In the genomic region with DNA sequence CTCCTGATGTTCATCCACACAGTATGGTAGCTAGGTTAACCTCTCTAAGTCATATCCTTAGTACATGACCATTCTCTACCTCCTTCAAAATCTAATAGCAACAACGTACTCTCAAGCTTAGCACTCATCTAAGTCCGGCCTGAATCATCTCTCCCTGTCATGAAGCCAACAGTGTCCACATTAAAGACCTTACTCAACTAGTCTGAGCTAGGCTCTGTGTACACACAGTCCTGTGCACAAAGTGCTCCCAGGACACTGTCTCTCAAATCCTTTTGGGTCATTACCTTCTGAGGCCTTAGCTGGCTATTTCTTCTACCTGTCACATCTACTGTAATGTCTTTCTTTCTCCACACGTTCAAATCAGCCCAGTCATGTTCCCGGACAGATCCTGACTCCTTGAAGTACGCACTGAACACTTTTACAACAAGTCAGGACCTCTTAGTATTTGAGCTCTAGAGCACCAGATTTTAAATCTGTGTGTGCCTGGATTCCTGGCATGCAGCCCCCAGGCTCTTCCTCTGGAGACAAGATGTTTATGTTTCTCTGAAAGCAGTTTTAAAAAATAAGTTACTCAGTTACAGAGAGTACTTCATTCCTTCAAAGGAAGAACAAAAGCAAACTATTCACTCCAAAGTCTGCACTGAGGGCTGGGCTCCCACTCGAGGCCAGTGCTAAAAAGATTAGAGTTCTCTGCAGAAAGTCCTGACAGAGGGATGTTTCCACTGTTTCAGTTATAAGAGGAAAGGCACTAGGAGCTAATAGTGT, we compare ENCODE assay signal across 19 mouse cellular contexts. TPM values are rescaled to one million over a fixed set of nuclear protein-coding genes. Genes with fewer than 3 reads are reported as not detected.
A peak's percentile ranks its signal among the peaks of the same experiment; 100 is the strongest.
DNase-seq lines count a peak whose midpoint lies in the region; ATAC-seq lines count a peak whose summit lies in the region.
"Had no signal": no experiment of that assay in that cellular context is flagged by ENCODE, and none has a peak within 500 bp of the region (broad histone marks: within the 10 kb centered on the region; RNA-seq: fewer than 3 reads in every experiment).

No protein-coding gene starts in this region.

- no peaks in the 10 kb centered on the region for H3K36me3 ChIP-seq in liver, embryonic 13.5 days
- H3K36me3 ChIP-seq in embryonic facial prominence, embryonic 15.5 days, result no peaks in the 10 kb centered on the region
- no peaks in the 10 kb centered on the region for H3K36me3 ChIP-seq in kidney, embryonic 15.5 days
- H3K36me3 ChIP-seq in stomach, embryonic 16.5 days (ENCODE audit: control insufficient read depth, insufficient read depth, low read length), result no peaks in the 10 kb centered on the region
- H3K36me3 ChIP-seq: forebrain, embryonic 12.5 days; limb, embryonic 10.5 days had no signal

- no peak overlapping the region for H3K9ac ChIP-seq in liver, embryonic 13.5 days
- no peak overlapping the region for H3K9ac ChIP-seq in embryonic facial prominence, embryonic 15.5 days
- H3K9ac ChIP-seq in kidney, embryonic 15.5 days, result no peak overlapping the region
- H3K9ac ChIP-seq in stomach, embryonic 16.5 days (ENCODE audit: low read length), result no peak overlapping the region
- H3K9ac ChIP-seq: forebrain, embryonic 12.5 days had no signal

- no peaks in the 10 kb centered on the region for H3K27me3 ChIP-seq in liver, embryonic 13.5 days
- no peaks in the 10 kb centered on the region for H3K27me3 ChIP-seq in embryonic facial prominence, embryonic 15.5 days
- no peaks in the 10 kb centered on the region for H3K27me3 ChIP-seq in kidney, embryonic 15.5 days
- H3K27me3 ChIP-seq in stomach, embryonic 16.5 days (ENCODE audit: control insufficient read depth, insufficient read depth, low read length), result no peaks in the 10 kb centered on the region
- H3K27me3 ChIP-seq: forebrain, embryonic 12.5 days had no signal

- WGBS in liver, embryonic 13.5 days (ENCODE audit: insufficient replicate concordance), result 57% methylated on average over 6 of the region's 6 CpGs
- 50% methylated on average over 6 of the region's 6 CpGs for WGBS in embryonic facial prominence, embryonic 15.5 days
- 61% methylated on average over 6 of the region's 6 CpGs for WGBS in kidney, embryonic 15.5 days
- 42% methylated on average over 6 of the region's 6 CpGs for WGBS in stomach, embryonic 16.5 days

- H3K27ac ChIP-seq in liver, embryonic 13.5 days, result peak overlapping the region; percentile 47; the same call in 1 of the 2 replicates
- H3K27ac ChIP-seq in embryonic facial prominence, embryonic 15.5 days (replicated peaks), result 0 out of 2 replicates have a peak overlapping the region, but pooled peaks have one; percentile 4
- 0 out of 2 replicates have a peak overlapping the region, but pooled peaks have one; percentile 7 for H3K27ac ChIP-seq in kidney, embryonic 15.5 days
- peak overlapping the region; percentile 34 for H3K27ac ChIP-seq in stomach, embryonic 16.5 days (ENCODE audit: low read length)
- H3K27ac ChIP-seq: forebrain, embryonic 12.5 days; limb, embryonic 10.5 days had no signal

- peaks cover 12% of the 10 kb centered on the region; the same call in 1 of the 2 replicates for H3K4me1 ChIP-seq in liver, embryonic 13.5 days (replicated peaks)
- H3K4me1 ChIP-seq in embryonic facial prominence, embryonic 15.5 days, result peaks cover 7% of the 10 kb centered on the region; the same call in 1 of the 2 replicates
- 0 out of 2 replicates have a peak, but pooled peaks cover 10% of the 10 kb centered on the region for H3K4me1 ChIP-seq in kidney, embryonic 15.5 days
- H3K4me1 ChIP-seq in stomach, embryonic 16.5 days (ENCODE audit: control insufficient read depth, insufficient read depth, low read length), result no peaks in the 10 kb centered on the region
- H3K4me1 ChIP-seq: limb, embryonic 10.5 days had no signal

- DNase-seq in liver, embryonic 13.5 days, result no peak
- no peak for DNase-seq in liver
- no peak for DNase-seq in ovary, postnatal 36 days (ENCODE audit: low spot score)
- DNase-seq in adrenal gland, adult 18-20 months (ENCODE audit: low spot score in 2 of 2), result no peak
- no peak for DNase-seq in heart, postnatal 4 days
- DNase-seq: adrenal gland, postnatal 25 days; cerebellum, postnatal 14 days; layer of hippocampus, adult 9-11 months; right cerebral cortex, adult 18-20 months had no signal

- H3K9me3 ChIP-seq in liver, embryonic 13.5 days (replicated peaks), result no peaks in the 10 kb centered on the region
- H3K9me3 ChIP-seq in embryonic facial prominence, embryonic 15.5 days (replicated peaks), result no peaks in the 10 kb centered on the region
- no peaks in the 10 kb centered on the region for H3K9me3 ChIP-seq in kidney, embryonic 15.5 days (replicated peaks)
- H3K9me3 ChIP-seq in stomach, embryonic 16.5 days (replicated peaks; ENCODE audit: control insufficient read depth, low read length), result no peaks in the 10 kb centered on the region
- H3K9me3 ChIP-seq: forebrain, embryonic 12.5 days; limb, embryonic 10.5 days; megakaryocyte, embryonic 14.5 days had no signal

- no peak for ATAC-seq in liver, embryonic 13.5 days (ENCODE audit: low read depth)
- ATAC-seq in embryonic facial prominence, embryonic 15.5 days (ENCODE audit: insufficient number of reproducible peaks, low FRiP score, low TSS enrichment, low read depth), result no peak
- ATAC-seq in kidney, embryonic 15.5 days (replicated peaks; ENCODE audit: low FRiP score), result no peak
- no peak for ATAC-seq in stomach, embryonic 16.5 days (ENCODE audit: insufficient read depth, low FRiP score)
- ATAC-seq: hindbrain, embryonic 16.5 days had no signal

- H3K4me2 ChIP-seq in liver, embryonic 13.5 days, result no peak overlapping the region
- no peak overlapping the region for H3K4me2 ChIP-seq in embryonic facial prominence, embryonic 15.5 days (replicated peaks)
- H3K4me2 ChIP-seq in kidney, embryonic 15.5 days, result no peak overlapping the region
- no peak overlapping the region for H3K4me2 ChIP-seq in stomach, embryonic 16.5 days (ENCODE audit: low read depth, low read length)
- H3K4me2 ChIP-seq: forebrain, embryonic 12.5 days had no signal

- no peak overlapping the region for H3K4me3 ChIP-seq in liver, embryonic 13.5 days (replicated peaks)
- no peak overlapping the region for H3K4me3 ChIP-seq in embryonic facial prominence, embryonic 15.5 days (replicated peaks)
- no peak overlapping the region for H3K4me3 ChIP-seq in kidney, embryonic 15.5 days (replicated peaks)
- H3K4me3 ChIP-seq in stomach, embryonic 16.5 days (replicated peaks; ENCODE audit: low read length), result no peak overlapping the region
- H3K4me3 ChIP-seq: forebrain, embryonic 12.5 days; limb, embryonic 10.5 days; megakaryocyte, embryonic 14.5 days had no signal

RNA-seq across cellular contexts. Expression of gene Elovl2, which starts 7.5 kb away (rescaled TPM):
- polyA plus RNA-seq in liver, embryonic 13.5 days (2015; fragmentation: Nextera tagmentation; extraction: Ambion mirVana), result 24.3 and 34.8 TPM in 2 replicates
- 3.0 and 4.1 TPM in 2 replicates for polyA plus RNA-seq in embryonic facial prominence, embryonic 15.5 days (2015; fragmentation: Nextera tagmentation; extraction: Ambion mirVana)
- 16.8 and 19.2 TPM in 2 replicates for polyA plus RNA-seq in kidney, embryonic 15.5 days (2015; fragmentation: Nextera tagmentation; extraction: Ambion mirVana)
- 6.1 and 7.2 TPM in 2 replicates for polyA plus RNA-seq in stomach, embryonic 16.5 days (2015; fragmentation: Nextera tagmentation; extraction: Ambion mirVana)
- under 1 TPM; 0.51 to 0.56 TPM for total RNA-seq in adrenal gland, adult 18-20 months (2021)
- total RNA-seq in heart, postnatal 4 days (2021), result under 1 TPM; 0.55 to 0.68 TPM
- total RNA-seq: granulocyte monocyte progenitor cell, adult 5-6 weeks; MEL; monocyte, adult 5-6 weeks had no signal

RNA-seq across cellular contexts. Expression of gene Smim13, which starts 36.9 kb away (rescaled TPM):
- polyA plus RNA-seq in liver, embryonic 13.5 days (2015; fragmentation: Nextera tagmentation; extraction: Ambion mirVana), result 5.4 and 6.6 TPM in 2 replicates
- 16.1 and 16.2 TPM in 2 replicates for polyA plus RNA-seq in embryonic facial prominence, embryonic 15.5 days (2015; fragmentation: Nextera tagmentation; extraction: Ambion mirVana)
- 10.1 and 10.7 TPM in 2 replicates for polyA plus RNA-seq in kidney, embryonic 15.5 days (2015; fragmentation: Nextera tagmentation; extraction: Ambion mirVana)
- 14.1 and 14.4 TPM in 2 replicates for polyA plus RNA-seq in stomach, embryonic 16.5 days (2015; fragmentation: Nextera tagmentation; extraction: Ambion mirVana)
- 1 to 10 TPM; 9.7 to 9.8 TPM for total RNA-seq in adrenal gland, adult 18-20 months (2021)
- total RNA-seq in heart, postnatal 4 days (2021), result 10 to 100 TPM; 17.4 to 18.5 TPM
